Mouse (Mus musculus) embryo, embryonic 10 days (tissue): ENCODE results near the gene Pabpc6.

Experiments used
- DNase-seq: peaks from one replicate; pipeline ENCODE4 v3.0.0-alpha.2; 2015; ENCODE audit warnings: low spot score

Gene Pabpc6

GRCm38 (mm10) chr17:9669283-9669905 lies at the start of gene Pabpc6:
Pabpc6 (minus strand) TSS chr17:9669717.
- no peak for DNase-seq

- no peak for DNase-seq
Observed at GRCm38 (mm10) chr17:9710910-9711309, 41.4 kb upstream of the Pabpc6 start.

DNA sequence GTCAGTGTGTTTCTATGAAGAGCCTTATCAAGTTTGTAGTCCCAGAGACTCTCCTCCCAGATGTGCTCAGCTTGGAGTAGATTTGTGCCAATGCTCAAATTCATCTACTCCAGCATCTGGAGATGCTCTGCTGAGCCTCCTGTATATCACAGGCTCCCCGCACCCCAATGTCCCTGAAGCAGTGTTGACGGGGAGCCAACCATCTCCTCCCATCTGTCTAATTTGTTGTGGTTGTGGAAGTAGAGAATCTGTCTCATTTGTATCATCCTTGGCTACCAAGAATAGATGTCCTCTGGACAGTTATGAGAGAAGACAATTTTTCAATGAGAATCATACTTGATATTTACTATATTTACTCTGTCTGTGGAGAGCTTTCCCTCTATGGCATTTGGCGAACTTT lies 39.4 kb upstream of the Pabpc6 start:
- DNase-seq: no peak

DNA sequence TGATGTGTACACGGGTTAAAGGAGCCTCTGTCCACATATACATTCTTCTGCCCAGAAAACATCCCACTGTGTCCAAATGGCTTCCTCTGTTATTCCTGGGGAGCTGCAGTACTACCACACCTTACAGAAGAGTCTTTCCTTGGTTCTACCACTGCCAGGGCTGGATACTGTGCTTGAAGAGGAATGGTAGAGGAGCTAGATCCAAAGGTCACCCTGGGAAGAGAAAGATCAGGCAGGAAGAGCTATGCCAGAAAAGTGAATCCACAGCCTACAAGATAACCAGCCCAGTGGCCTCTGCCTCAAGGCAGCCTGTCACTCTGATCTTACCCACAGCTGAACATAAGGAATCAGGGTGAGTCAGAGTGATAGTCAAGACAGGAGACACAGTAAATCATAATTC lies 37.8 kb upstream of the Pabpc6 start:
- DNase-seq: no peak

GRCm38 (mm10) chr17:9697763-9698162 lies 28.2 kb upstream of the Pabpc6 start:
- DNase-seq: no peak

- no peak for DNase-seq
Observed at GRCm38 (mm10) chr17:9691251-9691650, 21.7 kb upstream of the Pabpc6 start.

DNA sequence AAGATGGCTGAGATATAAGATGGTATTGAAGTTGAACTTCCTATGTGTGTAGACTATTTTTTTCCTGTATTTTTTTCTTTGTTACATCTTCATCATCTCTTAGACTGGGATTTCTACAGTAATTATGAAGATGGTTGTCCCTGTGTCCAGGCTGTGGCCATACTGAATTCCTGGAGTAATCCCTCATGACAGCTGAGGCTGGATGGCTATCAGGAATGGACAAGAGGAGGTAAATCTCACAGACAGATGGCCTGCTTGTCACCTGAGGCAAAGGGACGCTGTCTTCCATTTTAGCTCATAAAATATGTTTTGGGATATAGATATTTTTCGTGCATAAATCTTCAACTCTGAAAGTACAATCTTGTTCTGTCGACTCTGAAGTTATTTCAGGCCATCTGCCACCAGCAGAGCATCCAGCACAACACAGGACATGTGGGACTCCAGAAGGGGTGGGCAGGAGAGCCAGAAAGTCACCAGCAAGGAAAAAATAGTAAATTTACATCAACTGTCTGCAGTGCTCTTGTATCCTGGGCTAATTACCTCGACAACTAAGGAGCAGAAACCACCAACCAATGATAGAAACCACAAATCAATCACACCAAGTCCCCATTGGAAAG lies 14.1 kb upstream of the Pabpc6 start:
- DNase-seq: no peak

GRCm38 (mm10) chr17:9680741-9681140 lies 11.2 kb upstream of the Pabpc6 start:
- no peak for DNase-seq

DNA sequence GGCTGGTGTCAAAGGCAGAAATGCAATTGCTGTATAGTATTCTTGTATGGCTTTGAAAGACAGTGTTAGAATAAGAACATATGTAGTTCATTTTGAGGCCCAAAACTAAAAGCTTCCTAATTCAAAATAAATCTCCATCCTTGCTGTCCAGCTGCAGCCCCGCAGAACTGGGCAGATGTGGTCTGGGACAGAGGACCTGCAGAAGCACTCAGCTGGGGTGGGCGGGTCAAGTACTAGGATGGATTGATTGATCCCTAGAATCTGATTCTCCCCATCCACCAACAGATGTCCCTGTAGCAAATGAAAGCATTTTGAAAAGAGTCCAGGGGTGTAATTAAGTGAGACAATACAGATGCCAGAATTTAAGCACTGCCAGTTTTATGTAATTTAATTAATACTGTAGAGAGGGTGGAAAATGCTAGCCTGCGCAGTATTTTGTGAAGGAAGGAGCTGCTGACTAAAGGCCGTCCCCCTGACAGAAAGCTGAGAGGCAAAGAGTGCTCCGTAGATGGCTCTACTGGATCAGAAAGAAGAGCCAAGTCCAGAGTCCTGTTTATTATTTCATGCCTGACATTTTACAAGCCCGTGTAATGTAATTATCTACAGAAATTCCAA lies 5.8 kb upstream of the Pabpc6 start:
- DNase-seq: no peak

DNA sequence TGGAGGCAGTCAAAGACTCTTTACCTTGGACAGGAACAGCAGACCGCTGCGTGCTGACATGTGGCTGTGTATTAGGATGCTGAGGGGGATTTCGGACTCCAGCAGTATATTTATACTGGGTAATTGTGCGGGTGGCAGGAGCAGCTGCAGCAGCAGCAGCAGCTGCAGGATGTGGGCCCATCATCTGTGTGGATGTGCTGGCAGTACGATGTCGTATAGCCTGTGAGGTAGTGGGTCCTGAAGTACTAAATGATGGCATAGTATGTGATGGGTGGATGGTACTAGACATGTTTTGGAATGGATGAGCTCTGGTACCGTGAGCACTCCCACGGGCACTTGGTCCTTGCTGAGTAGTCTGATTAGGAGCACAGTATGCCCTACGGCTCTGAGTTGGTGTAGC lies 1.6 kb downstream of the Pabpc6 start:
- DNase-seq: no peak

GRCm38 (mm10) chr17:9658651-9659050 lies 10.9 kb downstream of the Pabpc6 start:
- no peak for DNase-seq

DNA sequence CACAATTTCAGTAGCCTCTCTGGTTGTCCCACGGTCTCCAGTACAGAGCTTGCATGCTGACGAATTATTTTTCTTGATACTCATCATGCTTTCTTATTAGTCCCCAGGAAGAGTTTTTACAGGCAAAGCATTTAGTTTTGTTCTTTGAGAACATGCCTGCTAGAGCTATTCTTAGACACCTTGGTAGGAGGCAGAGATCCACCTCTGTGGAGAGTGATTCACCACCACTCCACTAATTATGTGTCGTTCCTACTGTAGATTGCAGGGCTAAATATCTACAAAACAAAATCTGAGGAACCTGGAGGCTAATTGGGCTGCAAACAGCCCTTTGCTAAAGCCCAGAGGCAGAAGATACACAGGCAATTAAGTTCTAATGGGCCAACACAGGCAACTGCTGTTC lies 15.4 kb downstream of the Pabpc6 start:
- no peak for DNase-seq

DNA sequence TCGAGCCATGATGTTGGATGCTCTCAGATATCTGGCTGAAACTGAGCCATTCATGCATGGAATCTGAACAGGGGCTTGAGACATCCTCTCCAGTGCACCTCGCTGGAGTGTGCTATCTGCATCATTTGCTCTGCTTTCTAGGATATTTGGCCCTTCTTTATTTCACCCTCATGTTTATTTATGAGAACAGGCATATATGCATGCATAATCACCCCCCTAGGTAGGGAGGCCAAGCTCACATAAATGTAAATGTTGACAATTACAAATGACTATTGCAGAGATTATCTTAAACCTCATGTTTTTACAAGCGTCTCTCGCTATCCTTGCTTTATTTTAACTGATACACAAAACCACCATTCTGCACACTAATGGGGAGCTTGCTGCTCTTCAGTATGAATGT lies 21.9 kb downstream of the Pabpc6 start:
- DNase-seq: no peak

DNA sequence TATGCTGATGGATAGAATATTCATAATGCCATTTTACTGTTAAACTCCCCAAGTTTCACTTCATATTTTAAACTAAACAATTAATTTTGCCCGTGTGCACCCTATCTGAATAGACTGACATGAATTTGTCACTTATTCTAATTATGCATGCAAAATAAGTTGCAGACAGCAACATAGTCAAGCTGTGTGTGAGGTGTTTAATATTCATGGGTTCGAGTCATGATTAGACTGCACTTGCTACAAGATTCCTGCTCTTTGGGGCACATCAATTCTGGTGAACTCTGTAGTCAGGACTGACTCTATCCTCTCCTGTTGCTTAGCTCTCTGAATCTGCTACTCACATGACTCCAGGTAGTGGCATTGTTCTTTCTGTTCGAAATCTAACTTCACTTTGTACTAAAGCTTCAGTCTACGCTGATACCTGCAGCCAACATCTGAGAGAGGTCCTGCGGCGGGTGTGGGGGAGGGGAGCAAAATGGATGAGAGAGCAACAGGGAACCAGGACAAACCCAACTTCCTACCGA lies 25.8 kb downstream of the Pabpc6 start:
- DNase-seq: no peak

DNA sequence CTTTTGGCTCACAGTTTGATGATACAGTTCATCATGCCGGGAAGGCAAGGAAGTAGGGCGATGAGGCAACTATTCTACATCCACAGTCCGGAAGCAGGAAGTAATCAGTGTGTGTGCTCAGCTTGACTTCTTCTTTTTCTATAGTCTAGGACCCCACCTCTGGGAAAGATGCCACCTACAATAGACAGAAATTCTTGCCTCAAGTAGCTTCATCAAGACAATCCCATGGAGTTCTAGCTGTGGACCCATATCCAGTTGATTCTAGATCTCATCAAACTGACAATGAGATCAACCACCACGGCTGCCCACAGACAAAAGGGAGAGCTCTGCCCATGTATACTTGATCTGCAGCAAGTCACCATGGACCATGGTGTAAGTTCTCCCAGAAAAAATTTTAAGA lies 32.5 kb downstream of the Pabpc6 start:
- DNase-seq: no peak

DNA sequence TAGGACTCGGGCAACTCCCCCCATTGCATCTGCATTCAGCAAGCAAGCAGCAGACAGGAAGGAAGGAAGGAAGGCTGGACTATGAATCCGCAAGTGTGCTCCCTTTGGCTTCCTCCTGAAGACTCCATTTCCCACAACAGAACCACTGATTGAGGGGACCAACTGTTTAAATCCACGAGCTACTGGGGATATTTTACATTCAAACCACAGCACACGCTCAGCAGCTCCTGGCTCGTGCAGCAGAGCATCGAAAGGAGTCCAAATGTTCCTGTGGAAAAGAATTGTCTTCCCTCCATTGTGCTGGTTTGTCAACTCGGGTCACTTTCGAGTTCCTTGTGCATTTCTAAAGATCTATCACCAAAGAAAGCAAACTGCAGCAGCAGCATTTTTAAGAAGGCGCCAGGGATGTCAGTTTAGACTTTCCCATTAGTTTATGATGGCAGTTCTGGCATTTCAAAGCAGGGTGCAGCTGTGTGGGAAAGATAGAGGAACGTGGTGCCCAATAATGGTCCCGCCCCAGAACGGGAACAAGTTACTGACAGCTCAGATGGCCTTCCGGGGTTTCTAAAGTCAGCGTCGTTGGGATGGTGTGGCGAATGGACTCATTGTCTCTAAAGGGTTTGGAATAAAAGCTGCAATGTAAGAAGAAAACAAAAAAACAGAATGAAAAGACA lies 36.8 kb downstream of the Pabpc6 start:
- no peak for DNase-seq

- no peak for DNase-seq
Observed at GRCm38 (mm10) chr17:9632140-9632539, 37.4 kb downstream of the Pabpc6 start.

GRCm38 (mm10) chr17:9631081-9631480 lies 38.4 kb downstream of the Pabpc6 start:
- DNase-seq: peak; percentile 58

- no peak for DNase-seq
Observed at GRCm38 (mm10) chr17:9627011-9627410, 42.5 kb downstream of the Pabpc6 start.
